Mouse (Mus musculus): ENCODE data around the gene Gm3045.

- TF ChIP-seq CTCF (IDR thresholded peaks at IDR 0.05; ENCODE audit: extremely low read depth, insufficient read depth, insufficient read length, insufficient replicate concordance) (no peak), POLR2A (IDR thresholded peaks at IDR 0.05; ENCODE audit: low read depth, low read length) (no peak)
Measured at GRCm38 (mm10) chr13:56463750-56464149, 37.4 kb downstream of the Gm3045 start.

All from spleen, adult 2 months (tissue).